Mouse (Mus musculus): ENCODE measurements around the gene Olfr1173. TPM values are rescaled to one million over a fixed set of nuclear protein-coding genes. Genes with fewer than 3 reads are reported as not detected.

The Olfr1173 gene
- total RNA-seq (2023) = not detected

GRCm38 (mm10) chr2:88279775-88280174 lies at the start of gene Olfr1173:
Gene Olfr1173 (minus strand): TSS chr2:88279875.

GRCm38 (mm10) chr2:88327115-88327514 lies 47.4 kb upstream of the Olfr1173 start, which contains the start of gene Olfr1175-ps:
Gene Olfr1175-ps (minus strand): TSS chr2:88327215.

GRCm38 (mm10) chr2:88315035-88315434 lies 35.4 kb upstream of the Olfr1173 start, which contains the start of gene Olfr1174-ps:
Gene Olfr1174-ps (minus strand): TSS chr2:88315135.

GRCm38 (mm10) chr2:88228234-88228633 lies 51.4 kb downstream of the Olfr1173 start, which contains the start of gene Olfr1170:
Gene Olfr1170 (minus strand): TSS chr2:88228334.

Other genes with a start within 250 kb of the Olfr1173 start
- gene Olfr73, start 242.2 kb downstream of the Olfr1173 start, total RNA-seq (2023) = not detected
- not detected for gene Olfr1162, start 228.7 kb downstream of the Olfr1173 start, total RNA-seq (2023)
- gene Olfr1163, start 208.0 kb downstream of the Olfr1173 start, total RNA-seq (2023) = not detected
- not detected for gene Olfr1164, start 185.9 kb downstream of the Olfr1173 start, total RNA-seq (2023)
- gene Olfr1166, start 151.6 kb downstream of the Olfr1173 start, total RNA-seq (2023) = not detected
- gene Olfr1167, start 124.7 kb downstream of the Olfr1173 start, total RNA-seq (2023) = not detected
- not detected for gene Olfr1168, start 98.0 kb downstream of the Olfr1173 start, total RNA-seq (2023)
- not detected for gene Olfr1170, start 51.5 kb downstream of the Olfr1173 start, total RNA-seq (2023)
- not detected for gene Olfr1174-ps, start 35.3 kb upstream of the Olfr1173 start, total RNA-seq (2023)
- gene Olfr1175-ps, start 47.3 kb upstream of the Olfr1173 start, total RNA-seq (2023) = not detected
- not detected for gene Olfr1176, start 56.8 kb upstream of the Olfr1173 start, total RNA-seq (2023)
- not detected for gene Olfr1177-ps, start 66.6 kb upstream of the Olfr1173 start, total RNA-seq (2023)
- gene Olfr1178, start 107.2 kb upstream of the Olfr1173 start, total RNA-seq (2023) = not detected
- not detected for gene Olfr1179, start 126.6 kb upstream of the Olfr1173 start, total RNA-seq (2023)
- not detected for gene Olfr1180, start 139.3 kb upstream of the Olfr1173 start, total RNA-seq (2023)
- gene Olfr1181, start 146.3 kb upstream of the Olfr1173 start, total RNA-seq (2023) = not detected
- not detected for gene Gm13757, start 169.3 kb upstream of the Olfr1173 start, total RNA-seq (2023)
- not detected for gene Olfr1183, start 175.0 kb upstream of the Olfr1173 start, total RNA-seq (2023)
- gene Olfr1184, start 203.7 kb upstream of the Olfr1173 start, total RNA-seq (2023) = not detected
- gene Olfr1185-ps1, start 213.4 kb upstream of the Olfr1173 start, total RNA-seq (2023) = not detected
- not detected for gene Olfr1186, start 238.7 kb upstream of the Olfr1173 start, total RNA-seq (2023)